Comparison of ENCODE assay signal across 10 mouse cellular contexts in genomic region chr13:46774998-46775397, GRCm38 (mm10).
"Had no signal": no experiment of that assay in that cellular context is flagged by ENCODE, and none has a peak within 500 bp of the region (broad histone marks: within the 10 kb centered on the region; RNA-seq: fewer than 3 reads in every experiment).

No protein-coding gene starts in this region.

- H3K9me3 ChIP-seq: limb, embryonic 15.5 days; liver, embryonic 12.5 days; midbrain, embryonic 12.5 days; neural tube, embryonic 15.5 days had no signal

- H3K27ac ChIP-seq: limb, embryonic 15.5 days; liver, embryonic 12.5 days; midbrain, embryonic 12.5 days; neural tube, embryonic 15.5 days; stomach, postnatal 0 days had no signal

- H3K9ac ChIP-seq: limb, embryonic 15.5 days; liver, embryonic 12.5 days; midbrain, embryonic 12.5 days; neural tube, embryonic 15.5 days had no signal

- ATAC-seq: intestine, embryonic 16.5 days; liver, embryonic 12.5 days; midbrain, embryonic 16.5 days had no signal

- H3K27me3 ChIP-seq: limb, embryonic 15.5 days; liver, embryonic 12.5 days; midbrain, embryonic 12.5 days; neural tube, embryonic 15.5 days had no signal

- H3K4me3 ChIP-seq: limb, embryonic 15.5 days; liver, embryonic 12.5 days; midbrain, embryonic 12.5 days; neural tube, embryonic 15.5 days had no signal

- H3K4me1 ChIP-seq: limb, embryonic 15.5 days; midbrain, embryonic 12.5 days had no signal

- DNase-seq: kidney, postnatal 10 days; lung, adult 18-20 months; thymus, postnatal 25 days had no signal

- H3K4me2 ChIP-seq: limb, embryonic 15.5 days; liver, embryonic 12.5 days; midbrain, embryonic 12.5 days; neural tube, embryonic 15.5 days had no signal
